Mouse (Mus musculus) right cerebral cortex, postnatal 10 days (tissue): ENCODE data around the gene Uqcr10.
"Not testable (repeated sequence)": the region's sequence is repeated elsewhere in the genome, so short reads cannot be mapped to it uniquely, and the experiment has no call there.

ENCODE experiments used
- DNase-seq, 2 experiments: peaks; one replicate each; pipeline ENCODE4 v3.0.0; 2021; ENCODE audit warnings: low spot score in 2 of 2

The Uqcr10 gene

GRCm38 (mm10) chr11:4715596-4715995 lies 11.5 kb upstream of the Uqcr10 start:
- no peak for DNase-seq

- no peak for DNase-seq
Measured at GRCm38 (mm10) chr11:4714727-4715126, 10.6 kb upstream of the Uqcr10 start.

- no peak for DNase-seq
Measured at GRCm38 (mm10) chr11:4712822-4713221, 8.7 kb upstream of the Uqcr10 start.

- not testable (repeated sequence) for DNase-seq
Measured at GRCm38 (mm10) chr11:4710188-4710587, 6.0 kb upstream of the Uqcr10 start.

- DNase-seq: no peak
Measured at GRCm38 (mm10) chr11:4705178-4705577, 1.0 kb upstream of the Uqcr10 start.

- DNase-seq: no peak
Measured at GRCm38 (mm10) chr11:4703688-4704071, 462 bp downstream of the Uqcr10 start.

GRCm38 (mm10) chr11:4700726-4701125 lies 3.4 kb downstream of the Uqcr10 start:
- DNase-seq: no peak

GRCm38 (mm10) chr11:4697043-4697983 lies 6.8 kb downstream of the Uqcr10 start:
- peak; percentile 68 to 75 for DNase-seq

GRCm38 (mm10) chr11:4692162-4692561 lies 12.0 kb downstream of the Uqcr10 start:
- DNase-seq: no peak

GRCm38 (mm10) chr11:4691213-4691612 lies 12.9 kb downstream of the Uqcr10 start:
- DNase-seq: no peak

GRCm38 (mm10) chr11:4690353-4690752 lies 13.8 kb downstream of the Uqcr10 start:
- no peak for DNase-seq

- DNase-seq: no peak
Measured at GRCm38 (mm10) chr11:4688632-4689380, 15.3 kb downstream of the Uqcr10 start.

GRCm38 (mm10) chr11:4687874-4688273 lies 16.3 kb downstream of the Uqcr10 start:
- DNase-seq: no peak

- no peak for DNase-seq
Measured at GRCm38 (mm10) chr11:4687027-4687426, 17.1 kb downstream of the Uqcr10 start.

GRCm38 (mm10) chr11:4685510-4685909 lies 18.6 kb downstream of the Uqcr10 start:
- DNase-seq: no peak

GRCm38 (mm10) chr11:4685071-4685470 lies 19.1 kb downstream of the Uqcr10 start:
- DNase-seq: no peak

- DNase-seq: no peak
Measured at GRCm38 (mm10) chr11:4684186-4684585, 20.0 kb downstream of the Uqcr10 start.

- no peak for DNase-seq
Measured at GRCm38 (mm10) chr11:4683516-4683915, 20.6 kb downstream of the Uqcr10 start.

- DNase-seq: no peak
Measured at GRCm38 (mm10) chr11:4680126-4680525, 24.0 kb downstream of the Uqcr10 start.

GRCm38 (mm10) chr11:4679441-4679832 lies 24.7 kb downstream of the Uqcr10 start:
- peak in 1 of 2 experiments; percentile 48 for DNase-seq

- DNase-seq: peak; percentile 66 to 81
Measured at GRCm38 (mm10) chr11:4678700-4679440, 25.3 kb downstream of the Uqcr10 start.

- DNase-seq: no peak
Measured at GRCm38 (mm10) chr11:4677250-4677872, 26.8 kb downstream of the Uqcr10 start.
